Comparison of ENCODE assay signal across 21 mouse cellular contexts in genomic region chr11:62269097-62269496, GRCm38 (mm10).
"Had no signal": no experiment of that assay in that cellular context is flagged by ENCODE, and none has a peak within 500 bp of the region (broad histone marks: within the 10 kb centered on the region; RNA-seq: fewer than 3 reads in every experiment).

No protein-coding gene starts in this region.

- H3K9me3 ChIP-seq: kidney, embryonic 15.5 days; limb, embryonic 12.5 days; limb, embryonic 15.5 days; midbrain, embryonic 12.5 days; midbrain, embryonic 15.5 days; neural tube, embryonic 13.5 days had no signal

- ATAC-seq: liver, postnatal 0 days; lung, postnatal 0 days; midbrain, embryonic 15.5 days had no signal

- H3K27ac ChIP-seq: kidney, embryonic 15.5 days; left cerebral cortex, adult 2 months; limb, embryonic 12.5 days; limb, embryonic 15.5 days; liver, embryonic 14.5 days; macrophage; midbrain, embryonic 12.5 days; midbrain, embryonic 15.5 days; neural tube, embryonic 13.5 days had no signal

- H3K36me3 ChIP-seq: kidney, embryonic 15.5 days; midbrain, embryonic 12.5 days; midbrain, embryonic 15.5 days; neural tube, embryonic 13.5 days had no signal

- H3K9ac ChIP-seq: kidney, embryonic 15.5 days; limb, embryonic 12.5 days; limb, embryonic 15.5 days; liver, embryonic 14.5 days; liver, postnatal 0 days; lung, embryonic 14.5 days; midbrain, embryonic 12.5 days; midbrain, embryonic 15.5 days; neural tube, embryonic 13.5 days had no signal

- H3K27me3 ChIP-seq: kidney, embryonic 15.5 days; limb, embryonic 12.5 days; limb, embryonic 15.5 days; midbrain, embryonic 15.5 days; neural tube, embryonic 13.5 days had no signal

- H3K4me2 ChIP-seq: kidney, embryonic 15.5 days; limb, embryonic 12.5 days; limb, embryonic 15.5 days; liver, embryonic 11.5 days; lung, embryonic 14.5 days; midbrain, embryonic 12.5 days; midbrain, embryonic 15.5 days; neural tube, embryonic 13.5 days had no signal

- H3K4me3 ChIP-seq: kidney, embryonic 15.5 days; left cerebral cortex, adult 2 months; limb, embryonic 12.5 days; limb, embryonic 15.5 days; midbrain, embryonic 12.5 days; midbrain, embryonic 15.5 days; neural tube, embryonic 13.5 days had no signal

- DNase-seq: kidney, adult 8-10 months; kidney, postnatal 10 days; kidney, postnatal 36 days; layer of hippocampus, postnatal 36 days; left cerebral cortex, postnatal 4 days; liver, postnatal 0 days; lung, embryonic 14.5 days; right cerebral cortex, postnatal 25 days; thymus, adult 18-20 months; thymus, postnatal 36 days had no signal
